Mouse (Mus musculus): Measurements from ENCODE around the gene Vtcn1. TPM values are rescaled to one million over a fixed set of nuclear protein-coding genes. Genes with fewer than 3 reads are reported as not detected.

Vtcn1 gene
- polyA plus RNA-seq, 1 experiment = 0.05 TPM

DNA sequence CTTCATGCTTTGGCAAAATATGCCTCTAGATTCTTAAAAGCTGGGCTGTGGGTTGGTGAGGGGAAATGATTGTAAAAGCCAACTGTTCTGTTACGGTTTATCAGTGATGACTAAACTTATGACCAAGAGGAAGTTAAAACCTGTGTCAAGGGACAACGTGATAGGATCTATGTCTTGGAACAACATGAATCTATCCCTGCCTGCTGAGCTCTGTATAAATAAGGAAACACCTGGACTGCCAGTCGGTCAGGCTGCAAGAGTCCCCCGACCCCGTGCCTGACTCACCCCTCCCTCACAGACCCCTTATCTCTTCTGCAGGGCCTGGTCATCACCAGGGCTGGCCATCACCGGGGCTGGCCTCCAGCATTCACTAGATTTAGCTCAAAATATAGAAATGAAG lies 80.9 kb downstream of the Vtcn1 start:
- TF ChIP-seq POLR2A (IDR thresholded peaks at IDR 0.05; ENCODE audit: borderline replicate concordance, extremely low read depth, insufficient read depth, insufficient read length, poor library complexity, severe bottlenecking) (no peak), CTCF (IDR thresholded peaks at IDR 0.05; ENCODE audit: borderline replicate concordance, extremely low read depth, insufficient read depth, insufficient read length) (no peak)
- no peak for DNase-seq (ENCODE audit: low read depth)

DNA sequence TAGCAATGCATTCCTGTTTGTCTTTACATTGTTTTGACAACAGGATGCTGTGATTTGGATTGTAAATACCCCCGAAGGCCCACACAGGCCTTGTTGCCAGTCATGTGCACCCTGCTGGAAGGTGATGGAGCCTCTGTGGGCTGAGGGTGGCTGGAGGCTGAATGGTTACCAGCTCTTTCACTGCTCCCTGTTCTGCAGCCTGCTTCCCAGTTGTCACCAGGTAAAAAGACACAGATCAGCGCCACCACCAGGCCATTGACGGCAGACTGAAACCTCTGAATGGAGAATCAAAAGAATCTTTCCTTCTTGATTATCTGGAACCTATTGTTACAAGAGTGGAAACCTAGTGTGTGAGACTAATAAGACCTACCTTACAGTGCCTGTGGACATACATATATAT lies 81.7 kb downstream of the Vtcn1 start:
- DNase-seq (ENCODE audit: low read depth) = no peak
- TF ChIP-seq POLR2A (IDR thresholded peaks at IDR 0.05; ENCODE audit: borderline replicate concordance, extremely low read depth, insufficient read depth, insufficient read length, poor library complexity, severe bottlenecking) (no peak), CTCF (IDR thresholded peaks at IDR 0.05; ENCODE audit: borderline replicate concordance, extremely low read depth, insufficient read depth, insufficient read length) (peak; percentile 24; the same call in 1 of the 2 replicates)

DNA sequence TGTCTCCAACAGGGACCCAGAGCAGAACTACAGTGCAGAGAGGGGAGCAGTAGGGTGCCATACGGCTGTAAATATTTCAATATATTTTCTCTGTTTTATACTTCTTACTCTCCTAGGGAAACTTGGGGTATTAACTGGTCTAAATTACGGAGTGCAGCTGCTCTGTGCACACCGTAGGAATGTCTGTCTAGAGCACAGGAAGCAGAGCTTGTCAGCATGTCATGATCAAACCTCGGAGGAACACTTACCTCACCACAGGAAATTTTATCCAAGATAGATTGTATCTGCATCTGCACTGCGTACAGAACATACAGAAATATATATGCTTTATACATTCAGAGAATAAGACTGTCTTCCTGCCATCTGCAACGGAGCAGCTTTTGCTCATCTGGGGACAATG lies 83.3 kb downstream of the Vtcn1 start:
- TF ChIP-seq POLR2A (IDR thresholded peaks at IDR 0.05; ENCODE audit: borderline replicate concordance, extremely low read depth, insufficient read depth, insufficient read length, poor library complexity, severe bottlenecking) (no peak), CTCF (IDR thresholded peaks at IDR 0.05; ENCODE audit: borderline replicate concordance, extremely low read depth, insufficient read depth, insufficient read length) (no peak)
- DNase-seq (ENCODE audit: low read depth) = no peak

DNA sequence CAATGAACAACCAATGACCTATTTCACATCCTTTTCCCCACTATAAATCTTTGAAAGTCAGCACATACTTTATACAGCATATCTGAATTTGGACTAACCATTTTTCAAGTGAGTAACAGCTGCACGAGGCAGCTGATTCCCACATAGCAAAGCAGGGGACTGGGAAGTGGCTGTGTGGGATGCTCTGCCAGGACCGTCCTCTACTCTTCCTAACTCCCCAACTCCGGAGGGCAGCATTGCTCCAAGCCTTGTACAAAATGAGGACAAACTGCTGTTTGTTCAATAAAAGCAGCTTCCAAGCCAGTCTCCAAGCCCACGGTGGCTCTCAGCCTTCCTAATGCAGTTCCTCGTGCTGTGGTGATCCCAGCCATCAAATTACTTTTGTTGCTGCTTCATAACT lies 85.4 kb downstream of the Vtcn1 start:
- DNase-seq (ENCODE audit: low read depth) = no peak
- no peak for TF ChIP-seq POLR2A (IDR thresholded peaks at IDR 0.05; ENCODE audit: borderline replicate concordance, extremely low read depth, insufficient read depth, insufficient read length, poor library complexity, severe bottlenecking)
- no peak for TF ChIP-seq CTCF (IDR thresholded peaks at IDR 0.05; ENCODE audit: borderline replicate concordance, extremely low read depth, insufficient read depth, insufficient read length)

DNA sequence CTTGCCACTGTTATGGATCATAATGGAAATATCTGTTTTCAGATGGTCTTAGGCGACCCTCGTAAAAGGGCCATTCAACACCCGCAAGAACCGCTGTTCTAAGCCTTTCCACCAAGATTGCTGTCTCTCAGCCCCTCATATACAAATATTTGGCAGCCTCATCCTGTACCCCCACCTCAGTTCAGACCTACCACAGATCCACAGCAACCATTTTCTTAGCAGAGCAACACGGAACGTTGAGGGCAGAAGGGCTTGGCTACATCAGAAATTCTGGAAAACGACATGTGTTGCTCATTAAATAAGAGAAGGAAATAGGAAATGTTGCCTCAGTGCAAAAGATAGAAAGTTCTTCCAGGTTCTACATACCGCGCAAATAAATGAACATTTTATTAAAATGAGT lies 85.8 kb downstream of the Vtcn1 start:
- no peak for TF ChIP-seq CTCF (IDR thresholded peaks at IDR 0.05; ENCODE audit: borderline replicate concordance, extremely low read depth, insufficient read depth, insufficient read length)
- TF ChIP-seq POLR2A (IDR thresholded peaks at IDR 0.05; ENCODE audit: borderline replicate concordance, extremely low read depth, insufficient read depth, insufficient read length, poor library complexity, severe bottlenecking) = no peak
- no peak for DNase-seq (ENCODE audit: low read depth)

DNA sequence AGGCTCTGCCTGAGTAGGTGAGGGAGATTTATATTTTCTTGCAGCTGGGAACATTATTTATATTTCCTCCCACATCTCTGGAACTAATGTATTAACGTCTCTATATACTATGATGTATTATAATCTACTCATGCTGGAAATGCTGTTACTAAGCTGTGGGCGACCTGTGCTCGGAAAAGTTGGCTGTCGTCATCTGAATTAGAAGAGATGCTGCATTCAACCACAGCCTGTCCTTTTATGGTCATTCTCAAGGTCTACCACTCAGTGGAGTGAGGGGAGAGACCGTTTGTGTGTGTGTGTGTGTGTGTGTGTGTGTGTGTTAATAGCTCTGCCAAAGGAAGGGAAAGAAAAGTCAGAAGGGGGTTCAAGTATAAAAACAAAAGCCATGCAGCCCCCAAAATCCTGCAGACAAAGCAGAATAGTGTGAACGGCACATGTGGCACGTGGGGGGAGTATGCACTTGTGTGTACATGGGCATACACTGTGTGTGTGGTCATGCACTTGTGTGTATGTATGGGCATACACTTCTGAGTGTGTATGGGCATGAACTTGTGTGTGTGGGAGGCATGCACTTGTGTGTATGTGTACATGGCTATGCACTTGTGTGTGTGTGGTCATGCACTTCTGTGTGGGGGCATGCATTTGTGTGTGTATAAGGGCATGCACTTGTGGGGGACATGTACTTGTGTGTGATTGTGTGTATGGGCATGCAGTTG lies 86.4 kb downstream of the Vtcn1 start:
- TF ChIP-seq POLR2A (IDR thresholded peaks at IDR 0.05; ENCODE audit: borderline replicate concordance, extremely low read depth, insufficient read depth, insufficient read length, poor library complexity, severe bottlenecking) = no peak
- DNase-seq (ENCODE audit: low read depth) = no peak

DNA sequence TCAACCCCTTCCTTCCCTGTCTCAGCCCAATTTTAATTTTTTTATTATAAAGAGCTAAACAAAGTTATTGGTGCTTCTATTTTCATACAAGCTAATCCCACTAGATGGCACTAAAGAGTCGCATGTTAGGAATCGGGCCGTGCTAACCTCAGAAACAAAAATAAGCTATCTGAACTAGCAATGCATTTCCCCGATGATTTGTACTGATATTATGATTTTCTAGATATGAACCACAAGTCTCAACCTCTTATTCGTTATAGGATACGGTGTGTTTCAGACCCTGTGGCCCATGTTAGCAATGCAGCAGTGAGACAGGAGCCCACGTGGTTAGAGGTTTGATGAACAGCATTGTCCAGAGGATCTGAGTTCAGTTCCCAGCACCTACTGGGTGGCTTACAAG lies 91.6 kb downstream of the Vtcn1 start:
- peak; percentile 76 for DNase-seq (ENCODE audit: low read depth)
- TF ChIP-seq POLR2A (IDR thresholded peaks at IDR 0.05; ENCODE audit: borderline replicate concordance, extremely low read depth, insufficient read depth, insufficient read length, poor library complexity, severe bottlenecking) = no peak
- TF ChIP-seq CTCF (IDR thresholded peaks at IDR 0.05; ENCODE audit: borderline replicate concordance, extremely low read depth, insufficient read depth, insufficient read length) = peak; percentile 38; the same call in 1 of the 2 replicates

DNA sequence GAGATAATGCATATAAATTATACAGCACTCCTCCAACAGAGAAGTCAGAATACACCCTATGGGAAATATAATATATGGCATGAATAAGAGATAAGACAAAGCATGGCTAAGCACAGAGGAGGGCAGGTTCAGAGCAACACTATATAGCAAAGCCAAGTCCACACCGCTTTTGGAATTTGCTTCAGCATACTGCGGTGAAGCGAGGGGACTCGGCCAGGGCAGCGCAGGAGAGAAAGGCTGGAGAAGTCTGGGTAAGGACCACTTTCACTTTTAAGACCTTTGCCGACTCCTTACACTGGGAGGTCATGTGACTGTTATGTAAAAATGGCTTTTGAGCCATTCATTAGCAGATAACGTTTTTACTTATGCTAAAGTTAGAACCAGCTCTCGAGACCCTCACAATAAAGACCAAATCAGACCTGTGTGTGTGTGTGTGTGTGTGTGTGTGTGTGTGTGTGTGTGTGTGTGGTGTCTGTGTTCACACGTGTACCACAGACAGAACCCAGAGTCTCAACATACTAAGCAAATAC lies 95.4 kb downstream of the Vtcn1 start:
- no peak for DNase-seq (ENCODE audit: low read depth)
- TF ChIP-seq CTCF (IDR thresholded peaks at IDR 0.05; ENCODE audit: borderline replicate concordance, extremely low read depth, insufficient read depth, insufficient read length) (no peak), POLR2A (IDR thresholded peaks at IDR 0.05; ENCODE audit: borderline replicate concordance, extremely low read depth, insufficient read depth, insufficient read length, poor library complexity, severe bottlenecking) (no peak)

DNA sequence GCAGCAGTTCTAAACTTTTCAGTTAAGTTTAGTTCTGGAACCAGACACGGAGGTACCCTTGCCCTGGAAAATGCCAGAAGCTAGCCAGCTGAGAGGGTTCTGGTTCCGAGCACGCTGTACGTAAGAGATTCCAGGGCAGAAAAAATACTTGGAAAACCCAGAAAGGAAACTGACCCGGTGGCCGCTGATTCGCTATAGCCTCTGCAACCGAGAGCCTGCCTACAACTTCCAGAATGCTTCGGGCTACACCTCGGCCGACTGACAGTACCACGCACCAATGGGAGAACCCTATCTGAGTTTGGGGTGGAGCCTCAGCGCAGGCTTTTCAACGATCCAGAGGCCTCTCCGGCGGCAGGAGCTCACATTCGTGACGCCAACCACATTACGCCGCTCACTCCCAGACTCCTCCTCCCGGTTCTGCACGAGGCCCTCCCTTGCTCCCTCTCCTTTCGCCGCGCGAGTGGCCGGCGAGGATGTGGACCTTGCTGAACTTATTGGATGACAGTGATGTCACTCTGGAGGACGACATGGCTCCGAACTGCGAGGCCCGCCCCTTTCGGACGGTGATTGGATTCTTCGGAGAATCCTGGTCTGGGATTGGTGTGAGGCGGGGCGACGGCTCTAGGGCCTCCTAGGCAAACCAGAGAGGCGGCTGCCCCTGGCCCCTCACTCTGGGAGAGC lies 96.7 kb downstream of the Vtcn1 start, which contains the start of gene Trim45:
Gene Trim45 (plus strand): TSS at position 378 of the 681 bp plus-strand sequence.
- TF ChIP-seq POLR2A (IDR thresholded peaks at IDR 0.05; ENCODE audit: borderline replicate concordance, extremely low read depth, insufficient read depth, insufficient read length, poor library complexity, severe bottlenecking) (peak; percentile 77; the same call in 1 of the 2 replicates), CTCF (IDR thresholded peaks at IDR 0.05; ENCODE audit: borderline replicate concordance, extremely low read depth, insufficient read depth, insufficient read length) (no peak)
- DNase-seq (ENCODE audit: low read depth) = peak; percentile 100

DNA sequence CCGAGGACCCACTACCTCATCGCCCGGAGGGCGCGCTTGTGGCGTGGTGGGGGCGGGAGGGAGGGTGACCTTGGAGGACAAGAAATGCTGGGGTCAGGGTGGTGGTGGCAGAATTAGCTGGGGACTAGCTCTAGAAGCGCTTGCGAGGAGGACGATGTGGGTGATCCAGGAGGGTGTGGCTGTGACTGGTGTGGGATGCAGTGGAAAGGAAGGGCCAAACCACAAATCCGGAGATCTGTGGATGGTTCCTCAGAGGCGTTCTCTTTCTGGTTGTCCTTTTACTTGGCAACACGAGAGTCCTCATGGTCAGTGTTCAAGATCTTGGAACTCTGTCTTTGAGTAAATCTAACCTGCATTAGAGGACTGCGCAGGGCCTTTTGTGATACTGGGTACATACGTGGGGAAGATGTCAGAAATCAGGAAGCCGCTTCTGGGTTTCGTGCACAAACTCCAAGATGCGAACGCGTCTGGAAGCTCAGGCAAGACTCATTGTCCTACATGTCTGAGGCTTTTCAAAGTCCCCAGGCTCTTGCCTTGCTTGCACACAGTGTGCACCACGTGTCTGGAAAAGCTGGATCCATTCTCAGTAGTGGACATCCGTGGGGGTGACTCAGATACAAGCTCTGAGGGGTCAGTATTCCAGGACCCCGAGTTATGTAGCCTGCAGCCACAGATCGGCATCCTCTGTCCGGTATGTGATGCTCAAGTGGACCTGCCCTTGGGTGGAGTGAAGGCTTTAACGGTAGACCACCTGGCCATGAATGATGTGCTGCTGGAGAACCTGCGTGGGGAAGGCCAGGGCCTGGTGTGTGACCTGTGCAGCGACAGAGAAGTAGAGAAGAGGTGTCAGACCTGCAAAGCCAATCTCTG lies 97.5 kb downstream of the Vtcn1 start:
- DNase-seq (ENCODE audit: low read depth) = no peak
- no peak for TF ChIP-seq POLR2A (IDR thresholded peaks at IDR 0.05; ENCODE audit: borderline replicate concordance, extremely low read depth, insufficient read depth, insufficient read length, poor library complexity, severe bottlenecking)
- no peak for TF ChIP-seq CTCF (IDR thresholded peaks at IDR 0.05; ENCODE audit: borderline replicate concordance, extremely low read depth, insufficient read depth, insufficient read length)
